Mouse (Mus musculus) layer of hippocampus, adult 8-10 months (tissue): ENCODE data around the gene Hspa8. TPM values are rescaled to one million over a fixed set of nuclear protein-coding genes. Genes with fewer than 3 reads are reported as not detected.
A peak's percentile ranks its signal among the peaks of the same experiment; 100 is the strongest.

Source experiments
- DNase-seq, 2 experiments: peaks; one replicate each; pipeline ENCODE4 v3.0.0; 2022; ENCODE audit warnings: low spot score in 2 of 2
- total RNA-seq, 4 experiments: library from RNA; stranded (reverse); gene quantifications; 2 replicates each; pipeline ENCODE4 v1.2.4; 2022

Hspa8 gene
- total RNA-seq, 4 experiments from 2014 or later = 1,628 to 2,341 (median 2,100) TPM

GRCm38 (mm10) chr9:40808061-40808906, 7.5 kb downstream of the Hspa8 start:
- DNase-seq = no peak

- no peak for DNase-seq
Measured at GRCm38 (mm10) chr9:40808907-40809280, 8.1 kb downstream of the Hspa8 start.

- no peak for DNase-seq
Measured at GRCm38 (mm10) chr9:40811860-40812259, 11.1 kb downstream of the Hspa8 start.

- no peak for DNase-seq
Measured at GRCm38 (mm10) chr9:40814060-40814459, 13.3 kb downstream of the Hspa8 start.

GRCm38 (mm10) chr9:40817325-40818028, 16.7 kb downstream of the Hspa8 start:
- DNase-seq = no peak

GRCm38 (mm10) chr9:40825601-40826000, 24.8 kb downstream of the Hspa8 start:
- no peak for DNase-seq

- no peak for DNase-seq
Measured at GRCm38 (mm10) chr9:40827366-40827765, 26.6 kb downstream of the Hspa8 start.

- DNase-seq = peak in 1 of 2 experiments; percentile 82
Measured at GRCm38 (mm10) chr9:40834569-40834968, 33.8 kb downstream of the Hspa8 start.

GRCm38 (mm10) chr9:40836681-40837080, 35.9 kb downstream of the Hspa8 start:
- DNase-seq = no peak

- no peak for DNase-seq
Measured at GRCm38 (mm10) chr9:40839662-40840061, 38.9 kb downstream of the Hspa8 start.

GRCm38 (mm10) chr9:40851515-40851914, 50.7 kb downstream of the Hspa8 start:
- no peak for DNase-seq

- peak in 1 of 2 experiments; percentile 17 for DNase-seq
Measured at GRCm38 (mm10) chr9:40858461-40859160, 57.8 kb downstream of the Hspa8 start.

GRCm38 (mm10) chr9:40859196-40859595, 58.4 kb downstream of the Hspa8 start:
- DNase-seq = no peak

Other genes with a start within 250 kb of the Hspa8 start
- gene Gm21915, start 130.4 kb upstream of the Hspa8 start, total RNA-seq = not detected
- 10 to 100 TPM; 24.3 to 28.4 (median 26.3) TPM for gene Clmp, start 115.0 kb upstream of the Hspa8 start, total RNA-seq
- gene Bsx, start 73.1 kb downstream of the Hspa8 start, total RNA-seq = not detected
- gene Jhy, start 163.1 kb downstream of the Hspa8 start, total RNA-seq = under 1 TPM; 0.27 to 0.60 (median 0.41) TPM
- not detected for gene Crtam, start 203.6 kb downstream of the Hspa8 start, total RNA-seq